Mouse (Mus musculus): ENCODE measurements around the gene Tram1l1.
"Not testable (repeated sequence)": the region's sequence is repeated elsewhere in the genome, so short reads cannot be mapped to it uniquely, and the experiment has no call there.

The Tram1l1 gene

GRCm38 (mm10) chr3:124320821-124321576 is at the start of gene Tram1l1:
Gene Tram1l1, plus strand, starts transcription at chr3:124320855.
- peak; percentile 75 for DNase-seq

GRCm38 (mm10) chr3:124271229-124271628 is 49.4 kb upstream of the Tram1l1 start:
- DNase-seq, result no peak

- DNase-seq, result peak; percentile 18
Observed at GRCm38 (mm10) chr3:124271668-124272067, 49.0 kb upstream of the Tram1l1 start.

- peak; percentile 77 for DNase-seq
Observed at GRCm38 (mm10) chr3:124272465-124273089, 48.1 kb upstream of the Tram1l1 start.

- peak; percentile 80 for DNase-seq
Observed at GRCm38 (mm10) chr3:124274928-124275609, 45.6 kb upstream of the Tram1l1 start.

- DNase-seq, result not testable (repeated sequence)
Observed at GRCm38 (mm10) chr3:124288936-124289335, 31.7 kb upstream of the Tram1l1 start.

- no peak for DNase-seq
Observed at GRCm38 (mm10) chr3:124319254-124319653, 1.4 kb upstream of the Tram1l1 start.

- DNase-seq, result peak; percentile 19
Observed at GRCm38 (mm10) chr3:124320398-124320797, 257 bp upstream of the Tram1l1 start.

GRCm38 (mm10) chr3:124346445-124346844 is 25.8 kb downstream of the Tram1l1 start:
- DNase-seq, result no peak

- DNase-seq, result no peak
Observed at GRCm38 (mm10) chr3:124357533-124357932, 36.9 kb downstream of the Tram1l1 start.

- DNase-seq, result no peak
Observed at GRCm38 (mm10) chr3:124372031-124372430, 51.4 kb downstream of the Tram1l1 start.
